Mouse (Mus musculus): ENCODE data around the gene Krt75. TPM values are rescaled to one million over a fixed set of nuclear protein-coding genes. Genes with fewer than 3 reads are reported as not detected.
A peak's percentile ranks its signal among the peaks of the same experiment; 100 is the strongest.
"Not testable (repeated sequence)": the region's sequence is repeated elsewhere in the genome, so short reads cannot be mapped to it uniquely, and the experiment has no call there.

The Krt75 gene
- polyA plus RNA-seq, 1 experiment from 2014 or later, result not detected

- Histone ChIP-seq H3K9ac (no peak within 1 kb of the TSS), H3K4me1 (replicated peaks) (peaks cover 12% of the 10 kb centered on the region), H3K27me3 (replicated peaks) (peaks cover 8% of the 10 kb centered on the region; the same call in 1 of the 2 replicates), H3K4me2 (replicated peaks) (no peak within 1 kb of the TSS), H3K4me3 (replicated peaks) (no peak within 1 kb of the TSS), H3K9me3 (no peaks in the 10 kb centered on the region), H3K36me3 (no peaks in the 10 kb centered on the region), H3K27ac (no peak within 1 kb of the TSS)
- 81% methylated on average over 7 of the region's 7 CpGs for WGBS
- no peak for ATAC-seq
Observed at GRCm38 (mm10) chr15:101550567-101550966, 23.1 kb downstream of the Krt75 start, which contains the start of gene Krt82. Gene Krt82, minus strand, starts transcription at chr15:101550667.

DNA sequence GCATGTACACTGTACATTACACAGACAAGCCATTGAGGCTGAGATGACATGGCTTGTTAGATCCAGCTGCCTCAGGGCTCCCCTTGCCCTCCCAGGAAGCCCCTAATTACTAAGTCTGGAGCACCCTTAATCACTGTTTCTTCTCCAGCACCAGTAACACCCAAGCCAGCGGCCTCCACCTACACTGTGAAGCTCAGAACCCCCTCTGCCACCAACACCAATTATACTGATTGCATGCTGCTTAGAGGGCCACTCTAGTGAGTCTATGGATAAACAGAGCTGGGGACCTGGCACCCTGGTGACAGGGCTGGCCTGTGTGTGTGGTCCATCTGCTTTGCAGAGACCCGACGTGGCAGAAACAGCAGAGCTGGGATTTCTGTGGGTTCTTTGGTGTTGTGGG, 29.2 kb downstream of the Krt75 start:
- Histone ChIP-seq H3K27ac (no peak overlapping the region), H3K27me3 (replicated peaks) (no peaks in the 10 kb centered on the region), H3K4me2 (replicated peaks) (no peak overlapping the region), H3K9ac (no peak overlapping the region), H3K4me3 (replicated peaks) (no peak overlapping the region), H3K4me1 (replicated peaks) (no peaks in the 10 kb centered on the region), H3K36me3 (no peaks in the 10 kb centered on the region), H3K9me3 (no peaks in the 10 kb centered on the region)
- no peak for ATAC-seq
- 62% methylated on average over 3 of the region's 3 CpGs for WGBS

DNA sequence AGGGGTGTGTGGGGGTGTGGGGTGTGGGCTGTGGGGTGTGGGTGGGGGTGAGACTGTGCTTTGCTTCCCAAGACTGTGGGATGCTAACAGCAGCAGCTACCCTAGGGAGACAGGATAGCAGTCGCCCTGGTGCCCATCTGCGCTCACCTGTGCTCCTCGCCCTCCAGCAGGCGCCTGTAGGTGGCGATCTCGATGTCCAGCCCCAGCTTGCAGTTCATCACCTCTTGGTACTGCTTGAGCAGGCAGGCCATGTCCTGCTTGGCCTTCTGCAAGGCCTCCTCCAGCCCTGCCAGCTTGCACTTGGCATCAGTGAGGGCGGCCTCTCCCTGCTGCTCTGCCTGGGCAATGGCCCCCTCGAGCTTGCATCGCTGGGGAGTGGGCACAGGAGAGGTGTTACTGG, 31.2 kb downstream of the Krt75 start:
- H3K9ac ChIP-seq, result no peak overlapping the region
- no peak overlapping the region for H3K27ac ChIP-seq
- no peaks in the 10 kb centered on the region; the same call in 1 of the 2 replicates for H3K4me1 ChIP-seq (replicated peaks)
- H3K27me3 ChIP-seq (replicated peaks), result no peaks in the 10 kb centered on the region
- H3K9me3 ChIP-seq, result no peaks in the 10 kb centered on the region
- ATAC-seq, result no peak
- no peak overlapping the region for H3K4me2 ChIP-seq (replicated peaks)
- WGBS, result 67% methylated on average over 9 of the region's 9 CpGs
- H3K4me3 ChIP-seq (replicated peaks), result no peak overlapping the region
- no peaks in the 10 kb centered on the region for H3K36me3 ChIP-seq

DNA sequence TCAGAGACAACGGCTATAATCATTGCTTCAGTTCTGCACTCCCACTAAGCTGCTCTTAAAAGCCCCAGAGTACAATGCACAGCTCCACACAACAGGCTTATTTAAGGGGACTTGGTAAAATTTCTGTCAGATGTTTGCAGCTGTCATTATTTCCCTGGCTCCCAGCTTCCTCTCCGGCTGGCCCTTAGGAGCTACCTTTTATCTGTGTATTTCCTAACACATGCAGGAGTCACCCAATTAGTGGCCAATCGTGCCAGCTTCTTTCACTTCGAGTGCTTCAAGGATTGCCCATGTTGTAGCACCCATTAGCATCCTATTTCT, 35.2 kb downstream of the Krt75 start:
- Histone ChIP-seq H3K9me3 (no peaks in the 10 kb centered on the region), H3K36me3 (no peaks in the 10 kb centered on the region), H3K4me1 (replicated peaks) (peaks cover 5% of the 10 kb centered on the region; the same call in 1 of the 2 replicates), H3K4me2 (replicated peaks) (no peak overlapping the region), H3K9ac (no peak overlapping the region), H3K27me3 (replicated peaks) (no peaks in the 10 kb centered on the region), H3K4me3 (replicated peaks) (no peak overlapping the region), H3K27ac (no peak overlapping the region)
- peak; percentile 17; the same call in 1 of the 2 replicates for ATAC-seq
- WGBS, result 53% methylated on average over 4 of the region's 4 CpGs

DNA sequence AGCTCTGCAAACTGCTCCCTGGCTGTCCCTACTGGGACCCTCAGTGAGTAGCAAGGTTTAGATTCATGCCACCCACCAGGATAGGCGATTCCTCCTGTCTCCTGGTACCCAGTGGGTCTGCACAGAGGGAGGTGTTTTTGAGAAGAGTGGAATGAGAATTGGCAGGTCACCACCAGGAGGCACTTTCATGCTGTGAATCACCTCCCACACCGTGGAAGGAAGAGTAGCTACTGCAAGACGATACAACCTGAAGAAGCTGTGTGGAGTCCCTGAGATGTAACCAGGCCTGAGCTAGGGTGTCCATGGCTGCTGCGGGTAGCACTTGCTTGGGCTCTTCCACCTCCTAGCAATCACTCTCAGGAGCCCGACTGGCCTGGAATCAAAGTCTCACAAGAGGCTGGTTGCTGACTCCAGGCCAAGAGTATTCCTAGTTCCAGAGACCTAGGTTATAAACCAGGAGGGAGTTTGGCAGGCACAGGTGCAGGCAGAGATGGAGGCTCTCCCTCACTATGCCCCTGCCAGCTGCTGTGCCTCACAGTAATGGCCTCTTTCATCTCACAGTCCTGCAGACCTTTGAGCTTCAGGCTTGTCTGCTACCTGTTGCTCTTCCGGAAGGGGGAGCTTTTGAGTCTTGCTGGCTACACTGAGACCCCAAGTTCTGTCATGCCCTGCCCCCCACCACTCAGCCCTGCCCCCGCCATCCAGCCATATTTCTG, 35.7 kb downstream of the Krt75 start:
- no peaks in the 10 kb centered on the region for H3K27me3 ChIP-seq (replicated peaks)
- peak; percentile 41; the same call in 1 of the 2 replicates for ATAC-seq
- no peak overlapping the region for H3K4me3 ChIP-seq (replicated peaks)
- no peak overlapping the region for H3K4me2 ChIP-seq (replicated peaks)
- H3K9ac ChIP-seq, result no peak overlapping the region
- 36% methylated on average over 7 of the region's 7 CpGs for WGBS
- H3K36me3 ChIP-seq, result no peaks in the 10 kb centered on the region
- no peaks in the 10 kb centered on the region for H3K9me3 ChIP-seq
- H3K4me1 ChIP-seq (replicated peaks), result peaks cover 5% of the 10 kb centered on the region; the same call in 1 of the 2 replicates
- no peak overlapping the region for H3K27ac ChIP-seq

DNA sequence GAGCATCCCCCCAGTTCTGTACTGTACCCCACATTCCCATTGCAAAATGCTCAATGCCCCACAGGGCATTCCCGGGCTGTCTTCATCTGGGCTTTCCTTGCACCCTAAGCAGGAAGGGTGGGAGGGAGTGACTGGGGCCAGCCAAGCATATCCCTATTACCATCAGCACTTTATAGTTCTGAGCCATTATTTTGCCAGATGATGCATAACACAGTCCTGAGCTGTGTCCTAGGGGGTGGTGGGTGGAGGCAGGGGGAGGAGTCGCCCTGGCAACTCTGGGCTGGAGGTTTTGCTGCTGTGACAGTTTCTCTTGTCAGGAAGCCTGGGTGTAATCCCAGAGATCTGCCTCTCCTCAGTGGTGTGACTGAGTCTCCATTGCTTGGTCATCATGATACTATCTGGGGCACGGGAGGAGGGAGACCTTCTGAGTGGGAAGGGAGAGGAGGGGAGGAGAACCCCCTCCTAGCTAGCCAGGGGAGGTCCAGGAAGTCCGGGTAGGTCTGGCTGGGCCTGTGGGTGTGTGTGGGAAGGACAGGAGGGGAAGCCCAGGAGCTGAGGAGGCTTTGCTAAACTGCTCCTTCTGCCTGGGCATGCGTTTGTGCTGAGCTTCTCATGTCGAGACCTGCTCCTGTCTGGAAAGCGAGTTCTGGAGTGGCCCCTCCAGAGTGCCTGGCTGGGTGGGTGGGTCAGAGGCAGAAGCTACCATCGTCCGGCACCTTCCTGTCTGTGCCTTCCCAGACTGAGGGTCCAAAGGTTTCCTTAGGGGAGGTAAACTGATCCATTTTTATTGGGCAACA, 37.5 kb downstream of the Krt75 start:
- Histone ChIP-seq H3K4me2 (replicated peaks) (no peak overlapping the region), H3K9me3 (no peaks in the 10 kb centered on the region), H3K27me3 (replicated peaks) (no peaks in the 10 kb centered on the region), H3K4me3 (replicated peaks) (no peak overlapping the region), H3K27ac (no peak overlapping the region), H3K4me1 (replicated peaks) (peaks cover 5% of the 10 kb centered on the region; the same call in 1 of the 2 replicates), H3K9ac (no peak overlapping the region), H3K36me3 (no peaks in the 10 kb centered on the region)
- no peak for ATAC-seq
- WGBS, result 54% methylated on average over 9 of the region's 9 CpGs

- no peak for ATAC-seq
- Histone ChIP-seq H3K9me3 (no peaks in the 10 kb centered on the region), H3K27me3 (replicated peaks) (0 out of 2 replicates have a peak, but pooled peaks cover 2% of the 10 kb centered on the region), H3K9ac (no peak within 1 kb of the TSS), H3K4me1 (replicated peaks) (peaks cover 5% of the 10 kb centered on the region; the same call in 1 of the 2 replicates), H3K4me2 (replicated peaks) (no peak within 1 kb of the TSS), H3K4me3 (replicated peaks) (no peak within 1 kb of the TSS), H3K36me3 (no peaks in the 10 kb centered on the region), H3K27ac (no peak within 1 kb of the TSS)
- whole genome bisulfite sequencing, result 80% methylated on average over 7 of the region's 7 CpGs
Observed at GRCm38 (mm10) chr15:101532720-101533119, 41.0 kb downstream of the Krt75 start, which contains the start of gene Krt84. Gene Krt84, minus strand, starts transcription at chr15:101532820.

- WGBS, result 61% methylated on average over 4 of the region's 4 CpGs
- Histone ChIP-seq H3K4me2 (replicated peaks) (no peak overlapping the region), H3K4me1 (replicated peaks) (no peaks in the 10 kb centered on the region), H3K36me3 (no peaks in the 10 kb centered on the region), H3K9ac (no peak overlapping the region), H3K27me3 (replicated peaks) (0 out of 2 replicates have a peak, but pooled peaks cover 2% of the 10 kb centered on the region), H3K4me3 (replicated peaks) (no peak overlapping the region), H3K27ac (0 out of 2 replicates have a peak overlapping the region, but pooled peaks have one; percentile 22), H3K9me3 (no peaks in the 10 kb centered on the region)
- ATAC-seq, result peak; percentile 88
Observed at GRCm38 (mm10) chr15:101522556-101523232, 51.0 kb downstream of the Krt75 start.

DNA sequence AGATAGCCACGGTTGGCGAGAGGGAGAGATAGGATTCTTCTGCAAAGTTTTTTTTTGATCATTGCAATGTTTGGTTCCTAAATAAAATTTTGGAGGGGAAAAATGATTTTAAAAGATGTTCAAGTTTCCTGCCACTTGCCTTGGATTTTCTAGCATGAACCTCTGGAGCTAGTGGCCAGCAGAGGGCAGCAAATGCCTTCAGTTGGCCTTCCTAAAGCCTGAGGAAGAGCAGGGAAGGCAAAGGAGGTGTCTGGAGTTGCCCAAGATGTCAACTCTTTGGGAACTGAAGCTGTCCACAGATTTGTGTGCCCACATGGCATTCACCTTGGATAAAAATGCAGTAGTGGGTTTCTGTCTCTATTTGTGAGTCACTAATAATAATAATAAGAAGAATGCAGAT, 53.9 kb downstream of the Krt75 start:
- H3K36me3 ChIP-seq, result no peaks in the 10 kb centered on the region
- H3K27ac ChIP-seq, result no peak overlapping the region
- no peak overlapping the region for H3K4me3 ChIP-seq (replicated peaks)
- ATAC-seq, result no peak
- H3K9me3 ChIP-seq, result no peaks in the 10 kb centered on the region
- H3K4me1 ChIP-seq (replicated peaks), result no peaks in the 10 kb centered on the region
- H3K27me3 ChIP-seq (replicated peaks), result no peaks in the 10 kb centered on the region
- WGBS, result 19% methylated on average over 2 of the region's 2 CpGs
- no peak overlapping the region for H3K9ac ChIP-seq
- H3K4me2 ChIP-seq (replicated peaks), result no peak overlapping the region

GRCm38 (mm10) chr15:101517161-101517560, 56.5 kb downstream of the Krt75 start, which contains the start of gene Gm49425:
Gene Gm49425, minus strand, starts transcription at chr15:101517261.
- H3K36me3 ChIP-seq; H3K4me2 ChIP-seq (replicated peaks); ATAC-seq; H3K4me3 ChIP-seq (replicated peaks); H3K27me3 ChIP-seq (replicated peaks); H3K9me3 ChIP-seq; H3K9ac ChIP-seq; H3K4me1 ChIP-seq (replicated peaks); H3K27ac ChIP-seq: not testable (repeated sequence)
- 65% methylated on average over 2 of the region's 2 CpGs for WGBS

Measured in intestine, embryonic 15.5 days (tissue).